Mouse (Mus musculus) C2C12 (cell line): ENCODE measurements around the gene Irf2bp2. TPM values are rescaled to one million over a fixed set of nuclear protein-coding genes. Genes with fewer than 3 reads are reported as not detected.

ENCODE experiments used
- H3K27me3 ChIP-seq: one replicate; pipeline ENCODE4 v1.6.1; 2011; ENCODE audit not compliant: control insufficient read depth, insufficient read depth, insufficient read length
- H3K36me3 ChIP-seq: one replicate; pipeline ENCODE4 v1.6.1; 2011; ENCODE audit not compliant: control insufficient read depth, insufficient read depth
- H3K4me3 ChIP-seq: one replicate; pipeline ENCODE4 v1.5.1; 2011; ENCODE audit warnings: mild to moderate bottlenecking, control low read depth; ENCODE audit not compliant: poor library complexity, insufficient read depth, severe bottlenecking
- H3K79me2 ChIP-seq: one replicate; pipeline ENCODE4 v1.6.1; 2011; ENCODE audit not compliant: control insufficient read depth, insufficient read depth
- H3K79me3 ChIP-seq: one replicate; pipeline ENCODE4 v1.6.1; 2011; ENCODE audit warnings: low read depth, control low read depth
- H3ac ChIP-seq: one replicate; pipeline ENCODE3; 2011; ENCODE audit warnings: low read depth; ENCODE audit not compliant: control insufficient read depth, insufficient read length
- CEBPB ChIP-seq: IDR thresholded peaks from one replicate; pipeline ENCODE4 v1.6.1; 2011; ENCODE audit warnings: low read depth, mild to moderate bottlenecking, control low read depth, moderate library complexity
- CTCF ChIP-seq: IDR thresholded peaks from one replicate; pipeline ENCODE4 v1.5.1; 2011; ENCODE audit not compliant: control insufficient read depth, insufficient read depth, insufficient read length
- FOSL1 ChIP-seq: IDR thresholded peaks from one replicate; pipeline ENCODE4 v1.8.0; 2011; ENCODE audit warnings: mild to moderate bottlenecking, low read length; ENCODE audit not compliant: poor library complexity, insufficient read depth, severe bottlenecking
- MAX ChIP-seq: IDR thresholded peaks from one replicate; pipeline ENCODE4 v1.6.1; 2011; ENCODE audit warnings: mild to moderate bottlenecking, control low read depth
- MYOD1 ChIP-seq: IDR thresholded peaks from one replicate; pipeline ENCODE4 v1.6.1; 2011; ENCODE audit warnings: low read depth; ENCODE audit not compliant: control insufficient read depth, insufficient read length
- MYOG ChIP-seq: IDR thresholded peaks from one replicate; pipeline ENCODE4 v1.6.1; 2011; ENCODE audit not compliant: control insufficient read depth, insufficient read length; ENCODE audit errors: extremely low read depth
- USF1 ChIP-seq: IDR thresholded peaks from one replicate; pipeline ENCODE4 v1.6.1; 2011; ENCODE audit warnings: low read depth, mild to moderate bottlenecking, control low read depth, moderate library complexity
- polyA plus RNA-seq: library from polyadenylated mRNA; unstranded; fragments of >200 nt; fragmentation: generic; extraction: Trizol; gene quantifications from one replicate; pipeline ENCODE4 v1.2.1, GENCODE M21; 2012; ENCODE audit warnings: missing spikeins

The Irf2bp2 gene
- polyA plus RNA-seq, 1 experiment = 20.9 TPM

- H3K4me3 ChIP-seq = no peak overlapping the region
- H3K27me3 ChIP-seq = no peaks in the 10 kb centered on the region
- peaks cover 8% of the 10 kb centered on the region for H3K36me3 ChIP-seq
- TF ChIP-seq USF1 (peak; percentile 91), CEBPB (peak; percentile 91), CTCF (no peak), MAX (peak; percentile 44), MYOD1 (peak; percentile 44)
- H3K79me2 ChIP-seq = peaks cover 24% of the 10 kb centered on the region
- peak overlapping the region; percentile 10 for H3ac ChIP-seq
- peaks cover 17% of the 10 kb centered on the region for H3K79me3 ChIP-seq
Observed at GRCm38 (mm10) chr8:126596097-126596634, 2.4 kb upstream of the Irf2bp2 start.

DNA sequence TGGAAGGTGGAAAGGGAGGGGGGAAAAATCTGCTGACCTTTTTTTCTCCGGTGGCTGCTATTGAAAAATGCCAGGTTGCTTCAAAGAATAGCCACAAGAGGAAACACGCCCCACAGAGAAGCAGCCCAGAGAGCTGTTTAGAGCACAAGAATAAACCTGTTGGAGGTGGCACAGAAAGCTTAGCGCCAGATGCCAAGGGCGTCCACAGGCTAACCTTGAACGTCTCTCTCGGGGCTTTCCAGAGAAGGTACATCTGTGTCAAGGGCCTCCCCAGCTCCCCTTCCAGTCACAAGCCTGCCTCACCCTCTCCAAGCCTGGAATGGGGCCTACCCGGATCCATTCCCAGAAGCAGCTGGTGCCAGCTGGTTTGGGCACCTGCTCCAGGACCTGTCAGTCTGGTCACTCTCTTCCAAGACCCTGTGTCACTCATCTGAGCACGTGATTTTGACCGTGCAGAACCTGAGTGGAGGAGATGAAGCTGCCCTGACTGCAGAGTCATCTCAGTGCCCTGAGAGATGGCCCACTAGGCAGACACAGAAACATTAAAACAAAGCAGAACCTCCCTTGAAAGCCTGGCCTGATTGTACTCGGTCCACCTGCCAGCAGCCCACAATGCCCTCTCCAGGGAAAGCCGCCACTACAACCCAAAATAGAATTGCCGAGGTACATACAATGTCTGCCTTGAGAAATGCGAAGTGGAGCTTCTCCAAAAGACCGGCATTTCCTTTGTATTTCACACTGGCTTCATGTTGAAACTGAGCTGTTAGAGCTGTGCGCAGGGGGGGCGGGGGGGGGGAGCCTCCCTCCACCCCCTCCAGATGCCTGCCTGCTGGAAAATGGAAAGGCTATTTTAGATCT lies 1.6 kb upstream of the Irf2bp2 start:
- H3K27me3 ChIP-seq = no peaks in the 10 kb centered on the region
- H3K4me3 ChIP-seq = no peak overlapping the region
- peaks cover 24% of the 10 kb centered on the region for H3K79me3 ChIP-seq
- TF ChIP-seq FOSL1 (no peak), MYOG (no peak), MAX (no peak), MYOD1 (peak; percentile 67), CTCF (no peak), CEBPB (no peak), USF1 (peak; percentile 78)
- H3ac ChIP-seq = peak overlapping the region; percentile 49
- peaks cover 32% of the 10 kb centered on the region for H3K79me2 ChIP-seq
- peaks cover 16% of the 10 kb centered on the region for H3K36me3 ChIP-seq

- H3K36me3 ChIP-seq = peaks cover 25% of the 10 kb centered on the region
- peaks cover 33% of the 10 kb centered on the region for H3K79me3 ChIP-seq
- H3ac ChIP-seq = peak overlapping the region; percentile 69
- H3K4me3 ChIP-seq = peak overlapping the region; percentile 78
- TF ChIP-seq MAX = peak; percentile 16
- TF ChIP-seq CTCF = no peak
- peaks cover 41% of the 10 kb centered on the region for H3K79me2 ChIP-seq
- H3K27me3 ChIP-seq = no peaks in the 10 kb centered on the region
Observed at GRCm38 (mm10) chr8:126594481-126595000, 755 bp upstream of the Irf2bp2 start.

GRCm38 (mm10) chr8:126592771-126593571 lies 815 bp downstream of the Irf2bp2 start:
- TF ChIP-seq MYOD1 = no peak
- TF ChIP-seq MAX = no peak
- TF ChIP-seq MYOG = no peak
- no peak for TF ChIP-seq CEBPB
- no peak for TF ChIP-seq FOSL1
- TF ChIP-seq CTCF = no peak
- TF ChIP-seq USF1 = no peak
- H3K36me3 ChIP-seq = peaks cover 40% of the 10 kb centered on the region
- peak overlapping the region; percentile 100 for H3ac ChIP-seq
- no peaks in the 10 kb centered on the region for H3K27me3 ChIP-seq
- H3K79me3 ChIP-seq = peaks cover 49% of the 10 kb centered on the region
- peak overlapping the region; percentile 78 for H3K4me3 ChIP-seq
- peaks cover 56% of the 10 kb centered on the region for H3K79me2 ChIP-seq

- Histone ChIP-seq H3K36me3 (peaks cover 46% of the 10 kb centered on the region), H3K79me3 (peaks cover 55% of the 10 kb centered on the region), H3K4me3 (peak overlapping the region; percentile 78), H3K79me2 (peaks cover 62% of the 10 kb centered on the region), H3K27me3 (no peaks in the 10 kb centered on the region), H3ac (peak overlapping the region; percentile 100)
- TF ChIP-seq FOSL1 (no peak), CEBPB (no peak), CTCF (no peak), MAX (no peak), USF1 (no peak), MYOG (no peak), MYOD1 (no peak)
Observed at GRCm38 (mm10) chr8:126592381-126592770, 1.4 kb downstream of the Irf2bp2 start.
